Mouse (Mus musculus) small intestine, adult 2 months (tissue): Measurements from ENCODE around the gene Nudt2. TPM values are rescaled to one million over a fixed set of nuclear protein-coding genes. Genes with fewer than 3 reads are reported as not detected.

ENCODE experiments used
- H3K27ac ChIP-seq: fragments of 200-500 bp; 2 replicates; pipeline ENCODE4 v1.5.1; 2012; ENCODE audit warnings: low read depth, low read length, control low read depth, inconsistent platforms; ENCODE audit not compliant: insufficient read depth
- H3K27me3 ChIP-seq: fragments of 200-500 bp; 2 replicates; pipeline ENCODE4 v1.6.1; 2012; ENCODE audit warnings: mild to moderate bottlenecking, moderate library complexity, low read length, inconsistent platforms; ENCODE audit not compliant: control insufficient read depth, insufficient read depth
- H3K36me3 ChIP-seq: fragments of 200-500 bp; 2 replicates; pipeline ENCODE4 v1.6.1; 2012; ENCODE audit warnings: mild to moderate bottlenecking, low read length, control low read depth, inconsistent platforms; ENCODE audit not compliant: control insufficient read depth, insufficient read depth
- H3K4me1 ChIP-seq: fragments of 200-500 bp; 2 replicates; pipeline ENCODE4 v1.6.1; 2012; ENCODE audit warnings: low read length, inconsistent platforms, mixed read lengths; ENCODE audit not compliant: control insufficient read depth, insufficient read depth, insufficient read length
- H3K4me3 ChIP-seq: fragments of 200-500 bp; 2 replicates; pipeline ENCODE4 v1.5.1; 2012; ENCODE audit warnings: low read depth, mild to moderate bottlenecking, control low read depth, inconsistent platforms, low read length, moderate library complexity
- CTCF ChIP-seq: fragments of 200-500 bp; IDR thresholded peaks from 2 replicates; pipeline ENCODE4 v1.5.1; 2012; ENCODE audit warnings: low read depth, mild to moderate bottlenecking, control low read depth, inconsistent platforms, low read length, moderate library complexity, mixed read lengths; ENCODE audit not compliant: insufficient replicate concordance, insufficient read length; ENCODE audit errors: extremely low read depth
- POLR2A ChIP-seq: fragments of 200-500 bp; IDR thresholded peaks from 2 replicates; pipeline ENCODE4 v1.6.1; 2012; ENCODE audit warnings: low read depth, mild to moderate bottlenecking, control low read depth, inconsistent platforms, low read length, moderate library complexity
- WGBS: fragments of 180-500 bp; shearing (Covaris S2); methylation state at CpG from one replicate; pipeline ENCODE4 v1.1.7; 2018; 5-methylcytosine and 5-hydroxymethylcytosine counted together
- polyA plus RNA-seq: library from polyadenylated mRNA; depleted of rRNA; stranded (reverse); fragments of >200 nt; gene quantifications from 2 replicates; pipeline ENCODE4 v1.2.3, GENCODE M21; 2012; rRNA removed

Gene Nudt2
- polyA plus RNA-seq, 1 experiment, result 10.5 TPM

- WGBS, result 33% methylated on average over 6 of the region's 6 CpGs
- no peaks in the 10 kb centered on the region for H3K27me3 ChIP-seq
- TF ChIP-seq POLR2A, result no peak
- no peak for TF ChIP-seq CTCF
- no peak overlapping the region for H3K4me3 ChIP-seq
- no peak overlapping the region for H3K27ac ChIP-seq
- peaks cover 21% of the 10 kb centered on the region for H3K4me1 ChIP-seq
- H3K36me3 ChIP-seq, result no peaks in the 10 kb centered on the region
Measured at GRCm38 (mm10) chr4:41522136-41522535, 57.2 kb downstream of the Nudt2 start.

- TF ChIP-seq CTCF (peak; percentile 35; the same call in 1 of the 2 replicates), POLR2A (no peak)
- Histone ChIP-seq H3K27me3 (no peaks in the 10 kb centered on the region), H3K4me1 (peaks cover 21% of the 10 kb centered on the region), H3K27ac (no peak overlapping the region), H3K4me3 (no peak overlapping the region), H3K36me3 (no peaks in the 10 kb centered on the region)
- WGBS, result 18% methylated on average over 5 of the region's 5 CpGs
Measured at GRCm38 (mm10) chr4:41522788-41523187, 57.8 kb downstream of the Nudt2 start.

GRCm38 (mm10) chr4:41523839-41524238 lies 58.9 kb downstream of the Nudt2 start:
- peaks cover 16% of the 10 kb centered on the region for H3K4me1 ChIP-seq
- WGBS, result 76% methylated on average over 7 of the region's 7 CpGs
- TF ChIP-seq POLR2A (no peak), CTCF (no peak)

GRCm38 (mm10) chr4:41524829-41525228 lies 59.9 kb downstream of the Nudt2 start:
- no peak overlapping the region for H3K27ac ChIP-seq
- H3K4me1 ChIP-seq, result peaks cover 13% of the 10 kb centered on the region
- H3K36me3 ChIP-seq, result no peaks in the 10 kb centered on the region
- no peak overlapping the region for H3K4me3 ChIP-seq
- WGBS, result 30% methylated on average over 9 of the region's 9 CpGs
- H3K27me3 ChIP-seq, result no peaks in the 10 kb centered on the region
- TF ChIP-seq POLR2A (no peak), CTCF (no peak)

More at GRCm38 (mm10) chr4:41523839-41524238, 58.9 kb downstream of the Nudt2 start:
- H3K27ac ChIP-seq, result no peak overlapping the region
- H3K36me3 ChIP-seq, result no peaks in the 10 kb centered on the region
- no peaks in the 10 kb centered on the region for H3K27me3 ChIP-seq
- H3K4me3 ChIP-seq, result no peak overlapping the region

GRCm38 (mm10) chr4:41526553-41526952 lies 61.6 kb downstream of the Nudt2 start:
- Histone ChIP-seq H3K27ac (no peak overlapping the region), H3K4me1 (peaks cover 11% of the 10 kb centered on the region), H3K27me3 (no peaks in the 10 kb centered on the region), H3K4me3 (no peak overlapping the region), H3K36me3 (no peaks in the 10 kb centered on the region)
- WGBS, result 71% methylated on average over 7 of the region's 7 CpGs
- TF ChIP-seq POLR2A (no peak), CTCF (no peak)

- H3K36me3 ChIP-seq, result no peaks in the 10 kb centered on the region
- H3K4me1 ChIP-seq, result peaks cover 5% of the 10 kb centered on the region
- no peak overlapping the region for H3K27ac ChIP-seq
- 70% methylated on average over 13 of the region's 13 CpGs for WGBS
- H3K27me3 ChIP-seq, result no peaks in the 10 kb centered on the region
- no peak overlapping the region for H3K4me3 ChIP-seq
- TF ChIP-seq CTCF (no peak), POLR2A (no peak)
Measured at GRCm38 (mm10) chr4:41527076-41527475, 62.1 kb downstream of the Nudt2 start.

GRCm38 (mm10) chr4:41527996-41528395 lies 63.0 kb downstream of the Nudt2 start:
- no peaks in the 10 kb centered on the region for H3K4me1 ChIP-seq
- no peak overlapping the region for H3K27ac ChIP-seq
- no peaks in the 10 kb centered on the region for H3K36me3 ChIP-seq
- no peak overlapping the region for H3K4me3 ChIP-seq
- 25% methylated on average over 8 of the region's 8 CpGs for WGBS
- TF ChIP-seq CTCF (no peak), POLR2A (no peak)
- H3K27me3 ChIP-seq, result no peaks in the 10 kb centered on the region

Other genes starting within 250 kb of the Nudt2 start
- gene Ubap2, start 190.0 kb upstream of the Nudt2 start, polyA plus RNA-seq, result 60.7 and 80.3 TPM in 2 replicates
- gene Dcaf12, start 150.3 kb upstream of the Nudt2 start, polyA plus RNA-seq, result 12.2 and 27.5 TPM in 2 replicates
- 11.3 and 24.6 TPM in 2 replicates for gene Ubap1, start 116.2 kb upstream of the Nudt2 start, polyA plus RNA-seq
- gene Kif24, start 264 bp upstream of the Nudt2 start, polyA plus RNA-seq, result 0.62 and 1.1 TPM in 2 replicates
- 4.6 and 10.2 TPM in 2 replicates for gene AI464131, start 37.9 kb downstream of the Nudt2 start, polyA plus RNA-seq
- gene 1110017D15Rik, start 52.2 kb downstream of the Nudt2 start, polyA plus RNA-seq, result 0.37 TPM in 1 of 2 replicates, not detected in the other
- gene Fam219a, start 104.4 kb downstream of the Nudt2 start, polyA plus RNA-seq, result 12.5 and 16.0 TPM in 2 replicates
- 1.3 and 5.4 TPM in 2 replicates for gene Dnaic1, start 104.6 kb downstream of the Nudt2 start, polyA plus RNA-seq
- 7.6 and 9.3 TPM in 2 replicates for gene Enho, start 175.2 kb downstream of the Nudt2 start, polyA plus RNA-seq
- 1.7 and 2.0 TPM in 2 replicates for gene Cntfr, start 231.9 kb downstream of the Nudt2 start, polyA plus RNA-seq
- 24.8 and 28.6 TPM in 2 replicates for gene Il11ra1, start 234.8 kb downstream of the Nudt2 start, polyA plus RNA-seq
- 25.4 and 48.7 TPM in 2 replicates for gene Rpp25l, start 248.4 kb downstream of the Nudt2 start, polyA plus RNA-seq